Mouse (Mus musculus) embryonic facial prominence, embryonic 13.5 days (tissue): ENCODE results near the gene Gm49340. TPM values are rescaled to one million over a fixed set of nuclear protein-coding genes. Genes with fewer than 3 reads are reported as not detected.

Source experiments
- ATAC-seq: fragments of 200-750 bp; cut with Nextera tagmentation; 2 replicates; pipeline ENCODE4 v1.8.0; 2017; ENCODE audit warnings: low read depth; ENCODE audit not compliant: insufficient number of reproducible peaks, insufficient read depth, low FRiP score, low TSS enrichment
- H3K27ac ChIP-seq: fragments of 300-500 bp; sonication (generic); 2 replicates; pipeline ENCODE4 v1.5.1; 2015; ENCODE audit warnings: moderate library complexity, mild to moderate bottlenecking, inconsistent platforms
- H3K27me3 ChIP-seq: fragments of 300-500 bp; sonication (generic); 2 replicates; pipeline ENCODE4 v1.6.1; 2015; ENCODE audit warnings: mild to moderate bottlenecking, inconsistent platforms
- H3K36me3 ChIP-seq: fragments of 300-500 bp; sonication (generic); 2 replicates; pipeline ENCODE4 v1.6.1; 2015; ENCODE audit warnings: mild to moderate bottlenecking, inconsistent platforms
- H3K4me1 ChIP-seq: fragments of 300-500 bp; sonication (generic); 2 replicates; pipeline ENCODE4 v1.6.1; 2015; ENCODE audit warnings: inconsistent platforms
- H3K4me2 ChIP-seq: fragments of 300-500 bp; sonication (generic); 2 replicates; pipeline ENCODE4 v1.6.1; 2015; ENCODE audit warnings: moderate library complexity, mild to moderate bottlenecking, inconsistent platforms
- H3K4me3 ChIP-seq: fragments of 300-500 bp; sonication (generic); 2 replicates; pipeline ENCODE4 v1.5.1; 2015; ENCODE audit warnings: mild to moderate bottlenecking, inconsistent platforms
- H3K9ac ChIP-seq: fragments of 300-500 bp; sonication (generic); 2 replicates; pipeline ENCODE4 v1.6.1; 2015; ENCODE audit warnings: mild to moderate bottlenecking, inconsistent platforms
- H3K9me3 ChIP-seq: fragments of 300-500 bp; sonication (generic); 2 replicates; pipeline ENCODE4 v1.6.1; 2016; ENCODE audit warnings: inconsistent platforms
- WGBS: fragments of 180-500 bp; shearing (Covaris S2); methylation state at CpG from one replicate; pipeline ENCODE4 v1.1.7; 2015; ENCODE audit warnings: mixed read lengths; 5-methylcytosine and 5-hydroxymethylcytosine counted together
- polyA plus RNA-seq: library from polyadenylated mRNA; unstranded; fragments of >200 nt; fragmentation: Nextera tagmentation; extraction: Ambion mirVana; gene quantifications from 2 replicates; pipeline ENCODE4 v1.2.1, GENCODE M21; 2015

The Gm49340 gene
- polyA plus RNA-seq, 1 experiment from 2014 or later, result not detected

- no peak for ATAC-seq
- WGBS, result 29% methylated on average over 12 of the region's 12 CpGs
- H3K4me3 ChIP-seq, result 0 out of 2 replicates have a peak overlapping the region, but pooled peaks have one; percentile 7
- no peaks in the 10 kb centered on the region for H3K27me3 ChIP-seq
- no peaks in the 10 kb centered on the region; the same call in 1 of the 2 replicates for H3K4me1 ChIP-seq
- no peak overlapping the region for H3K27ac ChIP-seq
- H3K9me3 ChIP-seq, result no peaks in the 10 kb centered on the region
- H3K36me3 ChIP-seq, result no peaks in the 10 kb centered on the region
- no peak overlapping the region for H3K9ac ChIP-seq
- peak overlapping the region; percentile 44 for H3K4me2 ChIP-seq
Observed at GRCm38 (mm10) chr11:73326485-73326886, 3.1 kb upstream of the Gm49340 start.

GRCm38 (mm10) chr11:73327361-73327760 lies 2.2 kb upstream of the Gm49340 start:
- Histone ChIP-seq H3K36me3 (no peaks in the 10 kb centered on the region), H3K27me3 (no peaks in the 10 kb centered on the region), H3K4me2 (no peak overlapping the region), H3K27ac (no peak overlapping the region), H3K9ac (no peak overlapping the region), H3K4me3 (no peak overlapping the region), H3K4me1 (no peaks in the 10 kb centered on the region; the same call in 1 of the 2 replicates), H3K9me3 (no peaks in the 10 kb centered on the region)
- ATAC-seq, result no peak
- 63% methylated on average over 4 of the region's 4 CpGs for WGBS

- ATAC-seq, result no peak
- Histone ChIP-seq H3K27me3 (no peaks in the 10 kb centered on the region), H3K4me1 (no peaks in the 10 kb centered on the region), H3K9me3 (no peaks in the 10 kb centered on the region), H3K36me3 (no peaks in the 10 kb centered on the region), H3K4me3 (no peak overlapping the region), H3K9ac (no peak overlapping the region), H3K4me2 (no peak overlapping the region), H3K27ac (no peak overlapping the region)
- WGBS, result 72% methylated on average over 2 of the region's 2 CpGs
Observed at GRCm38 (mm10) chr11:73333357-73333756, 3.8 kb downstream of the Gm49340 start.

GRCm38 (mm10) chr11:73336919-73337318 lies 7.4 kb downstream of the Gm49340 start:
- 79% methylated on average over 4 of the region's 4 CpGs for WGBS
- Histone ChIP-seq H3K4me1 (no peaks in the 10 kb centered on the region), H3K27me3 (no peaks in the 10 kb centered on the region), H3K27ac (no peak overlapping the region), H3K36me3 (no peaks in the 10 kb centered on the region), H3K4me3 (no peak overlapping the region), H3K4me2 (no peak overlapping the region), H3K9ac (no peak overlapping the region), H3K9me3 (no peaks in the 10 kb centered on the region)
- ATAC-seq, result no peak

GRCm38 (mm10) chr11:73350483-73350882 lies 20.9 kb downstream of the Gm49340 start, which contains the start of gene Olfr20:
Olfr20 (plus strand) TSS chr11:73350783.
- no peaks in the 10 kb centered on the region for H3K4me1 ChIP-seq
- no peak within 1 kb of the TSS for H3K4me3 ChIP-seq
- no peaks in the 10 kb centered on the region for H3K9me3 ChIP-seq
- WGBS, result 39% methylated on average over 3 of the region's 3 CpGs
- no peak within 1 kb of the TSS for H3K27ac ChIP-seq
- H3K36me3 ChIP-seq, result no peaks in the 10 kb centered on the region
- no peak within 1 kb of the TSS for H3K9ac ChIP-seq
- no peaks in the 10 kb centered on the region for H3K27me3 ChIP-seq
- no peak for ATAC-seq
- no peak within 1 kb of the TSS for H3K4me2 ChIP-seq

- Histone ChIP-seq H3K27me3 (no peaks in the 10 kb centered on the region), H3K4me1 (no peaks in the 10 kb centered on the region), H3K36me3 (no peaks in the 10 kb centered on the region), H3K4me2 (no peak within 1 kb of the TSS), H3K9ac (no peak within 1 kb of the TSS), H3K9me3 (no peaks in the 10 kb centered on the region), H3K27ac (no peak within 1 kb of the TSS), H3K4me3 (no peak within 1 kb of the TSS)
- WGBS, result 89% methylated on average over 2 of the region's 2 CpGs
- no peak for ATAC-seq
Observed at GRCm38 (mm10) chr11:73370946-73371345, 41.4 kb downstream of the Gm49340 start, which contains the start of gene Olfr376. Olfr376 (plus strand) TSS chr11:73371246.

- Histone ChIP-seq H3K9ac (no peak overlapping the region), H3K4me2 (no peak overlapping the region), H3K27ac (no peak overlapping the region), H3K4me3 (no peak overlapping the region), H3K9me3 (no peaks in the 10 kb centered on the region), H3K27me3 (no peaks in the 10 kb centered on the region), H3K36me3 (no peaks in the 10 kb centered on the region), H3K4me1 (no peaks in the 10 kb centered on the region)
- 68% methylated on average over 4 of the region's 4 CpGs for WGBS
- no peak for ATAC-seq
Observed at GRCm38 (mm10) chr11:73395374-73395773, 65.8 kb downstream of the Gm49340 start.

GRCm38 (mm10) chr11:73399514-73399913 lies 70.0 kb downstream of the Gm49340 start, which contains the start of gene Olfr1:
Olfr1 (minus strand) TSS chr11:73399614.
- Histone ChIP-seq H3K9ac (no peak within 1 kb of the TSS), H3K4me3 (no peak within 1 kb of the TSS), H3K9me3 (no peaks in the 10 kb centered on the region), H3K27ac (no peak within 1 kb of the TSS), H3K4me2 (no peak within 1 kb of the TSS), H3K27me3 (no peaks in the 10 kb centered on the region), H3K4me1 (no peaks in the 10 kb centered on the region), H3K36me3 (no peaks in the 10 kb centered on the region)
- ATAC-seq, result no peak

Other genes with a start within 250 kb of the Gm49340 start
- 0.22 and 0.32 TPM in 2 replicates for gene Itgae, start 239.2 kb upstream of the Gm49340 start, polyA plus RNA-seq
- gene Haspin, start 191.4 kb upstream of the Gm49340 start, polyA plus RNA-seq, result 14.6 and 16.2 TPM in 2 replicates
- 0.25 TPM in 1 of 2 replicates, not detected in the other for gene P2rx5, start 169.3 kb upstream of the Gm49340 start, polyA plus RNA-seq
- 94.3 and 102 TPM in 2 replicates for gene Emc6, start 152.7 kb upstream of the Gm49340 start, polyA plus RNA-seq
- gene Tax1bp3, start 152.7 kb upstream of the Gm49340 start, polyA plus RNA-seq, result 199 and 208 TPM in 2 replicates
- gene Ctns, start 130.7 kb upstream of the Gm49340 start, polyA plus RNA-seq, result 23.5 and 23.6 TPM in 2 replicates
- gene Shpk, start 130.3 kb upstream of the Gm49340 start, polyA plus RNA-seq, result 1.6 and 1.9 TPM in 2 replicates
- 0.11 TPM in 1 of 2 replicates, not detected in the other for gene Trpv1, start 95.4 kb upstream of the Gm49340 start, polyA plus RNA-seq
- gene Trpv3, start 62.4 kb upstream of the Gm49340 start, polyA plus RNA-seq, result 0.12 and 0.15 TPM in 2 replicates
- gene Aspa, start 145 bp upstream of the Gm49340 start, polyA plus RNA-seq, result 0.42 and 1.7 TPM in 2 replicates
- gene Spata22, start within 50 bp of the Gm49340 start, polyA plus RNA-seq, result not detected in 2 replicates
- gene Olfr20, start 21.0 kb downstream of the Gm49340 start, polyA plus RNA-seq, result not detected in 2 replicates
- gene Olfr376, start 41.5 kb downstream of the Gm49340 start, polyA plus RNA-seq, result not detected in 2 replicates
- not detected in 2 replicates for gene Olfr1, start 69.9 kb downstream of the Gm49340 start, polyA plus RNA-seq
- gene Olfr378, start 98.7 kb downstream of the Gm49340 start, polyA plus RNA-seq, result not detected in 2 replicates
- not detected in 2 replicates for gene Olfr380, start 127.8 kb downstream of the Gm49340 start, polyA plus RNA-seq
- gene Olfr381, start 161.9 kb downstream of the Gm49340 start, polyA plus RNA-seq, result not detected in 2 replicates
- not detected in 2 replicates for gene Olfr382, start 187.5 kb downstream of the Gm49340 start, polyA plus RNA-seq